Mouse (Mus musculus) kidney, adult 2 months (tissue): ENCODE data around the gene Epn3. TPM values are rescaled to one million over a fixed set of nuclear protein-coding genes. Genes with fewer than 3 reads are reported as not detected.
A peak's percentile ranks its signal among the peaks of the same experiment; 100 is the strongest.

ENCODE experiments used
- DNase-seq: peaks from one replicate; pipeline ENCODE4 v3.0.0; 2021
- H3K27ac ChIP-seq: fragments of 200-500 bp; 2 replicates; pipeline ENCODE4 v1.5.1; 2012; ENCODE audit warnings: low read depth, low read length, control low read depth, inconsistent platforms; ENCODE audit not compliant: insufficient read depth
- H3K27me3 ChIP-seq: fragments of 200-500 bp; replicated peaks from 2 replicates; pipeline ENCODE4 v1.6.1; 2012; ENCODE audit warnings: mild to moderate bottlenecking, moderate library complexity, low read length, inconsistent platforms; ENCODE audit not compliant: control insufficient read depth, insufficient read depth
- H3K36me3 ChIP-seq: fragments of 200-500 bp; 2 replicates; pipeline ENCODE4 v1.6.1; 2012; ENCODE audit warnings: mild to moderate bottlenecking, moderate library complexity, low read length, inconsistent platforms; ENCODE audit not compliant: control insufficient read depth, insufficient read depth
- H3K4me1 ChIP-seq: fragments of 200-500 bp; 2 replicates; pipeline ENCODE4 v1.6.1; 2011; ENCODE audit warnings: low read length; ENCODE audit not compliant: control insufficient read depth, insufficient read depth
- H3K4me3 ChIP-seq: fragments of 200-500 bp; 2 replicates; pipeline ENCODE4 v1.5.1; 2011; ENCODE audit warnings: mild to moderate bottlenecking, low read depth, low read length, control low read depth; ENCODE audit not compliant: insufficient read depth
- CTCF ChIP-seq: fragments of 200-500 bp; conservative IDR thresholded peaks from 2 replicates; pipeline ENCODE4 v1.5.1; 2011; ENCODE audit warnings: low read depth, mild to moderate bottlenecking, control low read depth, low read length, moderate library complexity, mixed read lengths; ENCODE audit not compliant: insufficient read depth, insufficient read length
- POLR2A ChIP-seq: fragments of 200-500 bp; IDR thresholded peaks from one replicate; pipeline ENCODE4 v1.6.1; 2011; ENCODE audit warnings: low read depth, low read length, control low read depth
- WGBS: fragments of 180-500 bp; shearing (Covaris S2); methylation state at CpG from one replicate; pipeline ENCODE4 v1.1.7; 2018; 5-methylcytosine and 5-hydroxymethylcytosine counted together
- polyA plus RNA-seq: library from polyadenylated mRNA; depleted of rRNA; stranded (reverse); fragments of >200 nt; gene quantifications from 2 replicates; pipeline ENCODE4 v1.2.3, GENCODE M21; 2012; rRNA removed

Epn3 gene
- polyA plus RNA-seq, 1 experiment, result 36.4 TPM

DNA sequence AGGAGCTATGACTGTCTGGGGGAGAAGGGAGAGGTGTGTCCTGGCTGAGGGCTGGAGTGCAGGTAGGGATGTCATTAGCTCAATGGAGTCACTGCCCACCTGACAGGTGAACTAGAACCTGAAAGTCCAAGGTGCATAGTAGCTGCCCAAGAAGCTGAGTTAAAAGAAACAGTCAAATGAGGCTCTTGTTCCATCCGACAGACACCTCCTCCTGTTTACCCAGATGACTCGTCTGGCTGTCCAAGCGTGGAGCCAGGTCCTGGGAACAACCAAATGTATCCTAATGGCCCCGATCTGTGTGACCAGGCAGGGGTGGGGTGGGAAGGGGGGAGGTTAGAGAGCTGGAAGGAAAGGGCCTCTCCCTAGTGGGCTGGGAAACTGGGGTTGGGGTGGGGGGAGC is 54.5 kb downstream of the Epn3 start:
- no peak overlapping the region for H3K4me3 ChIP-seq
- H3K27ac ChIP-seq, result no peak overlapping the region
- 44% methylated on average over 4 of the region's 4 CpGs for WGBS
- no peak for TF ChIP-seq POLR2A
- TF ChIP-seq CTCF, result no peak
- H3K36me3 ChIP-seq, result no peaks in the 10 kb centered on the region
- DNase-seq, result peak; percentile 80
- H3K4me1 ChIP-seq, result peaks cover 2% of the 10 kb centered on the region; the same call in 1 of the 2 replicates
- no peaks in the 10 kb centered on the region for H3K27me3 ChIP-seq

DNA sequence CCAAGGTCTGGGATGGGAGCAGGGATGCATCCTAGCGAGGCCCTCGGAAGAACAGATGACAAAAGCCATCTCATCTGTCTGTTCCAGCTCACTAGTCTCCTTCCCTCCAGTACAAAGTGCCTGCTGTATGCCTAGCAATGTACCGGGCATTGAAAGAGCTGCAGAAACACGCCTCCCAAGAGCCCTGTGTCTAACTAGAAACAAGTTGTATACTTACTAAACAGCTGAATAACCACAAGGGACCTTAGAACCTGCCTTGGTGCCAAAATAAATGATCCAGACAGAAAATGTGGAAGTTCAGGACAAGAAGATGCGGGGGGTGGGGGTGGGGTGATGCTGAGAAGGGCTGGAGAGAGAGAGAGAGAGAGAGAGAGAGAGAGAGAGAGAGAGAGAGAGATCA is 54.9 kb downstream of the Epn3 start:
- no peak overlapping the region for H3K4me3 ChIP-seq
- H3K27ac ChIP-seq, result no peak overlapping the region
- no peaks in the 10 kb centered on the region for H3K36me3 ChIP-seq
- WGBS, result 47% methylated on average over 5 of the region's 5 CpGs
- peak; percentile 63 for DNase-seq
- no peaks in the 10 kb centered on the region for H3K27me3 ChIP-seq
- TF ChIP-seq CTCF (no peak), POLR2A (no peak)
- peaks cover 2% of the 10 kb centered on the region; the same call in 1 of the 2 replicates for H3K4me1 ChIP-seq

DNA sequence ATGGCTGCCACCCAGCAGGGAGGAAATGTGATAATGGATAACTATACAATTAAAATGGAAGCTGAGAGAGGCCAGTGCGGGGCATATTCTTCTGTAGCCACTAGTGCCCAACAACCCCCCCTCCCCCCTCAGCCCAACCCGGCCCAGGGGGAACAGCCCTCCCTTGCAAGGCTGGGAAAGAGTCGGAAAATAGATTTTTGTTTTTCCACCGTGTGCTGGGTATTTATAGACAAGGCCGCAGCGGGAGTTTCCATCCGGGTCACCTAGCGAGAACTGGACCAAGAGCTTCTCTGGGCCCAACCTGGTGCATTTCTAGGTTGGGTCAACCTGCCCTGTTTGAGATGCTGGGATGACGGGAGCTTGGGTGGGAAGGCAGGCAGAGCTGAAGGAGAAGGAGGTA is 58.0 kb downstream of the Epn3 start:
- H3K27ac ChIP-seq, result no peak overlapping the region
- DNase-seq, result no peak
- TF ChIP-seq CTCF (no peak), POLR2A (no peak)
- WGBS, result 78% methylated on average over 9 of the region's 9 CpGs
- H3K27me3 ChIP-seq, result no peaks in the 10 kb centered on the region
- no peak overlapping the region for H3K4me3 ChIP-seq
- H3K36me3 ChIP-seq, result no peaks in the 10 kb centered on the region
- H3K4me1 ChIP-seq, result peaks cover 2% of the 10 kb centered on the region; the same call in 1 of the 2 replicates

DNA sequence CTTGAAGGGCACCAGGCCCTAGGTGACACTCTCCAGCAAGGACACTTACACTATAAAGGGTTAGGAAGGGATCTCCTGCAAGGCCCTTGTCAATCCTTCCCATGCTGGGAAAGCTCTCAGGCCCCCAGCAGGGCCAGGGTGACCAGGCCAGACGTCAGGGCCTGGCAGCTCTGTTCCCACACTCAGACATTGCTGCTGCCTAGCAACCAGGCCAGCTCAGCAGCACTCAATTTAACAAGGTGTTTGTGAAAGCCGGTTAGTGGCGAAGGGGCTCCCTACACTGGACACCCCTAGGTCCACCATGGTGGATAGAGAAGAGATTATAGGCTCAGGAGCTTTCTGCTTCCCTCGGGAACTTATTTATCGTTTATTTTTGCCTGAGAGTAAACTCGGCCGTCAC is 58.7 kb downstream of the Epn3 start:
- Histone ChIP-seq H3K4me3 (no peak overlapping the region), H3K36me3 (no peaks in the 10 kb centered on the region), H3K27me3 (no peaks in the 10 kb centered on the region), H3K27ac (no peak overlapping the region), H3K4me1 (peaks cover 2% of the 10 kb centered on the region; the same call in 1 of the 2 replicates)
- no peak for DNase-seq
- 76% methylated on average over 7 of the region's 7 CpGs for WGBS
- TF ChIP-seq CTCF, result no peak
- no peak for TF ChIP-seq POLR2A

DNA sequence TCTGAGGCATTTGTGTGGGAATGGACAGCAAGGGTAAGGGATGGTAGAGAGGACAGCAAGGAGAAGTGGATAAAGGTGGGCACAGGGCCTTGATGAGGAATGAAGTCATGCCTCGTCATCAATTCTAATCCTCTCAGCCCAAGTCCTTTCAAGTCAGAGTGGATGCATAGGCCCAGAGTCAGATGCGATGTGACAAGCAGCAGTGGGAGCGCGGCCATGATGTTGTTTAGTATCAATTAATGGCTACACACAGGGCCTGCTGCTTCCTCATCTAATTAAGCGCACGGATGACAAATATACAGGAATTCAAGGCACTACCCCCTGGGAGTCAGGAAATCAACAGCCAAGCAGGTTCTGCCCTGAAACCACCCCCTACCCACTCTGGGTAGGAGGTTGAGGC is 59.4 kb downstream of the Epn3 start:
- WGBS, result 93% methylated on average over 6 of the region's 6 CpGs
- TF ChIP-seq POLR2A, result no peak
- TF ChIP-seq CTCF, result no peak
- H3K4me3 ChIP-seq, result no peak overlapping the region
- H3K27me3 ChIP-seq, result no peaks in the 10 kb centered on the region
- H3K36me3 ChIP-seq, result no peaks in the 10 kb centered on the region
- H3K4me1 ChIP-seq, result peaks cover 2% of the 10 kb centered on the region; the same call in 1 of the 2 replicates
- no peak for DNase-seq
- H3K27ac ChIP-seq, result no peak overlapping the region

Other genes with a start within 250 kb of the Epn3 start
- gene Gm21885, start 218.1 kb downstream of the Epn3 start, polyA plus RNA-seq, result not detected in 2 replicates
- 6.6 and 8.5 TPM in 2 replicates for gene Luc7l3, start 178.0 kb downstream of the Epn3 start, polyA plus RNA-seq
- gene Ankrd40, start 172.0 kb downstream of the Epn3 start, polyA plus RNA-seq, result 124 and 139 TPM in 2 replicates
- gene Abcc3, start 107.0 kb downstream of the Epn3 start, polyA plus RNA-seq, result 43.8 and 51.7 TPM in 2 replicates
- gene Cacna1g, start 25.8 kb downstream of the Epn3 start, polyA plus RNA-seq, result 7.6 and 10.2 TPM in 2 replicates
- 1.1 TPM in 2 replicates for gene Spata20, start 13.8 kb downstream of the Epn3 start, polyA plus RNA-seq
- gene Mycbpap, start 21.8 kb upstream of the Epn3 start, polyA plus RNA-seq, result 5.0 TPM in 2 replicates
- 8.6 and 10.1 TPM in 2 replicates for gene Rsad1, start 49.3 kb upstream of the Epn3 start, polyA plus RNA-seq
- 0.10 and 0.22 TPM in 2 replicates for gene Chad, start 65.1 kb upstream of the Epn3 start, polyA plus RNA-seq
- 29.6 and 36.2 TPM in 2 replicates for gene Acsf2, start 101.9 kb upstream of the Epn3 start, polyA plus RNA-seq
- gene Lrrc59, start 129.8 kb upstream of the Epn3 start, polyA plus RNA-seq, result 43.4 and 43.6 TPM in 2 replicates
- gene Mrpl27, start 153.8 kb upstream of the Epn3 start, polyA plus RNA-seq, result 92.0 and 121 TPM in 2 replicates
- gene Eme1, start 154.0 kb upstream of the Epn3 start, polyA plus RNA-seq, result 0.13 and 0.22 TPM in 2 replicates
- gene Xylt2, start 177.5 kb upstream of the Epn3 start, polyA plus RNA-seq, result 21.3 and 26.6 TPM in 2 replicates
- not detected in 2 replicates for gene Gm11541, start 204.5 kb upstream of the Epn3 start, polyA plus RNA-seq
- gene Cdc34b, start 241.8 kb upstream of the Epn3 start, polyA plus RNA-seq, result 0.08 and 0.16 TPM in 2 replicates